Mouse (Mus musculus): Measurements from ENCODE around the gene 1700022I11Rik.

GRCm38 (mm10) chr4:42945043-42945442 is 24.4 kb upstream of the 1700022I11Rik start:
- no peak for TF ChIP-seq EP300 (IDR thresholded peaks at IDR 0.05; ENCODE audit: low read depth)
- TF ChIP-seq CTCF (IDR thresholded peaks at IDR 0.05; ENCODE audit: low read depth): no peak

Measured in heart, postnatal 0 days (tissue).